Mouse (Mus musculus) cerebellum, adult 9-11 months (tissue): ENCODE data around the gene Tbk1.
A peak's percentile ranks its signal among the peaks of the same experiment; 100 is the strongest.

Experiments used
- DNase-seq: peaks from one replicate; pipeline ENCODE4 v3.0.0; 2022

The Tbk1 gene

DNA sequence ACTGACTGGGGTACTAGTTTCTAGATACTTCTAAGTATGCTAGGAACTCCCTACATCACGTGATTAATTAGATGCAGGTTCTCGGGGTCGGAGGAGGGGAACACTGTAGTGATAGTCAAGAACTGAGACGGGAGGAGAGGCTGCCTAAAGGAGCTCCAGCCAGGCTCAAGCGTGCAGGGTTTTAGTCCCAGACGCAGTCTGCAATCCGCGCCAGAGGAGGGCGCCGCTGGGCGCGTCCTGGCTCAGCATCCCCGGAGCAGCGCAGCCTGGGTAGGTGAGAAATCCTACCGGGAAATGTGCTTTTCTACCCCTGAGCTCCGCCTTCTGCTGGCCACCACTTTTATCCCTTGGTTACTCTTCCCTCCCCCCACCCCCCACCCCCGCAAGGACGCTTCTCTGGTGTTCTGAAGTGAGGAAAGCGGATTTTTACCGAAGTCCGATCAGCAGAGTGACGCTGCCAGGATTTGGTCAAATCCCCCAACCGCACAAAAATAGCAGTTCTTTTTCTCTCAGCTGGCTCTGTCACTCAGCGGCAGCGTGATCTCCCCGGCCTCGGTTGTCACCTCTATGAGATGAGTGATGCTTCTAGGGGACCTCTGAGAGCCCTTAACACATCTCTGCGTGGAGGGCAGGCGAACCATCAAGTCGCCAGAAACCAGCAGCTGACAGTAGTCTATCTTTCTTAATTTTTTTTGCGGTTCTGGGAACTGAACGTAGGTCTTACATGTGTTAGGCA is 53.3 kb downstream of the Tbk1 start:
- peak; percentile 51 for DNase-seq

DNA sequence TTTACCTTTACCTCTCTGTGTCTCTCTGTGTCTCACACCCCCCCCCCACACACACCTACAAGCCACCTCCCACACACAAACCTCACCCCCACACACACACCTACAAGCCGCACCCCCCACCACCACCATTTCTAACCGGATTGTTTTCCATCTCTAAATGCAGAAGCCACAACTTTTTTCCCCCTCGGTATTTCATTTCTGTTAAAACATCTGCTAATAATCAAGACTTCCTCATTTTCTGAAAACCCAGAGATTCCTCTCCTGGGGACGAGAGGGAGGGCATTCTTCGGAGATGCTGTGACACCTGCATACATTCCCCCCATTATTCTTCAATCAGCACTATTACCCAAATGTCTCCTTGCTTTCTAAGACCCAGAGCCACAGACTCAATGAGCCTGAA is 55.0 kb downstream of the Tbk1 start:
- no peak for DNase-seq

DNA sequence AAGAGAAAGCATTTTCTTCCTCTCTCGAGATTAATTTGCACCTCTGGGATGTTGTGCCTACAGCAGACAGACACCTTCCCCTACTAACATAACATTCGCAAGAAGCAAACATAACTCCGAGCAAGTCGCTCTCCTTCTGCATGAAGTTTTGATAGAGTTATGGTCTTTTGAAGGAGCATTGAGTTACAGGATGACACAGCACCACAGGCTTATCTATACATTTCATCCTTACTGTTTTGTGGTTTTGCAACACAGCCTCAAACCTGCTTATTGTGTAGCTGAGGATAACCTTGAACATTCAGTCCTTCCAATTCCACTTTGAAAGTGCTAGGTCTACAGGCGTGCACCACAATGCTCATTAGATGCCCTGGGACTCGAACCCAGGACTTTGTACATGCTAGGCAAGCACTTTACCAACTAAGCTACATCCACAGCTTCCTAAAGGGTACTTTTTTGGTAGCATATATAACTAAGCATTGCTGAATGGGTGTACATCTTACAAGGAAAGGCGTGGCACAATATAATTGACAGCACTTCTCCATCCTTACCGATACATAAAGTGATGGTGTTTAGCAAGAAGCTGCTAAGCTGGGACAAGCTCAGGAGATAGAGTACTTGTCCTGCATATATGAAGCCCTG is 56.1 kb downstream of the Tbk1 start:
- no peak for DNase-seq

DNA sequence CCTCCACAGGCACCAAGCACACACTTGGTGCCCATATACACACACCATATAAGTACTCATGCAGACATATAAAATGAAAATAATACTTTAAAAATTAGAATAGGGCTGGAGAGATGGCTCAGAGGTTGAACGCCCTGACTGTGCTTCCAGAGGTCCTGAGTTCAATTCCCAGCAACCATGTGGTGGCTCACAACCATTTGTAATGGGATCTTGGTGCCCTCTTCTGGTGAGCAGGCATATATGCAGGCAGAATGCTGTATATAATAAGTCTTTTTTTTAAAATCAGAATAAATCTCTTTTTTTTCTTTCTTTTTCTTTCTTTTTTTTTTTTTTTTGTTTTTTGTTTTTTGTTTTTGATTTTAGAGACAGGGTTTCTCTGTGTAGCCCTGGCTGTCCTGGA is 57.3 kb downstream of the Tbk1 start:
- DNase-seq = no peak

DNA sequence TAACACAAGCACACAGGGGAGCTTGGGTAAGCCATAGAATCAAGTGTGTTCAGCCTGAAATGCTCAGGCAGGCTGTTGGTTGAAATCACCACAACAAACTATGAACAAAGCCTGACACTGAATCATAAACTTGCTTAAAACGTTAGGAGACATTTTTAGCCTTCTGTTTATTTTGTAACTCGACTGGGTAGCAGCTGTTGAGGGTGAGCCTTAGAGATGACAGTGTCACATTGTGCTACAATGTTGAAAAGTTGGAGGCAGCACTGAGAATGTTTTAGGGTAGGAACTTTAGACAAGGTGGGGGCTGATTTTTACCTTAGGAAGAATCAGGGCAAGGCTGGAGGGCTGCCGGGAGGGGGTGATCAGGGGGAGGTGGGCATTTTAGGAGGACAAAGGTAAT is 58.1 kb downstream of the Tbk1 start:
- DNase-seq = no peak

DNA sequence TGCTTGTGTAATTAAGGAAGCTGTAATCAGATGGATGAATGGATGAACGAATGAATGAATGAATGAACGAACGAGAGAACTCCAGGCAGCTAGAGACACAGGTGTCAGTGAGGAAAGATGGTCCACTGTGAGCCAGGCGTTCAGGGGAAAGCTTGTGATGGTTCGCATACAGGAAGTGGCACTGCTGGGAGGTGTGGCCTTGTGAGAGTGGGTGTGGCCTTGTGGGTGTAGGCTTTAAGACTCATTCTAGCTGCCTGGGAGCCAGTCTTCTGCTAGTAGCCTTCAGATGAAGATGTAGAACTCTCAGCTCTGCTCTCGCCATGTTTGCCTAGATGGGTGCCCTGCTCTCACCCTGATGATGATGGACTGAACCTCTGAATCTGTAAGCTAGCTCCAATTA is 59.5 kb downstream of the Tbk1 start:
- DNase-seq = no peak

DNA sequence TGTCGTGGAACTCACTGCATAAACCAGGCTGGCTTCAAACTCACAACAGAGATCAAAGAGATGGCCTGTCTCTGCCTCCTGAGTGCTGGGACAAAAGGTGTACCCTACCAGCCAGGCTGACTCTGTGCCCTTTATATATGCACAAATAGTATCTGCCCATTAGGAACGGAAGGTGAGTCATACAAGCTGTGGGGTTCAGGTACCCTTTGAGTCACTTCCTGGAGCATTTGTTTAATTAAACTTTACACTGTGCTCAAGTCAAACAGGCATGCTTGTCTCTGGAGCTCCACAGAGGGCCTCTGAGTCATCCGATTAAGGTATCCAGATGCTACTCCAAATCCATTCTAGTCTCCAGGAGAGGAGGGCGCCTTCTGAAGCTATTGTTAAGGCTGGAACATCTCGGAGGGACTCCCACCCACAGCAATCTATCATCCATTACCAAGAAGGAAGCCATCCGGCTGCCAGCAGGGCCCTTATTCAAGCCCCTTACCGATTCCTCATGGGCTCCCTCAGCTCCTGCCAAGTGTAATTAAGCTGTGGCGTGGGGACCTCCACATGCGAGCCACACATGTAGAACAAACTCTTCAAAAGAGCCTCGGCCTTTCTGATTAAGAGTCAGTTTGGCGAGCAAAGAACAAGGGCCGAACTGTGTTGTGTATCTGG is 65.5 kb downstream of the Tbk1 start:
- DNase-seq = no peak

DNA sequence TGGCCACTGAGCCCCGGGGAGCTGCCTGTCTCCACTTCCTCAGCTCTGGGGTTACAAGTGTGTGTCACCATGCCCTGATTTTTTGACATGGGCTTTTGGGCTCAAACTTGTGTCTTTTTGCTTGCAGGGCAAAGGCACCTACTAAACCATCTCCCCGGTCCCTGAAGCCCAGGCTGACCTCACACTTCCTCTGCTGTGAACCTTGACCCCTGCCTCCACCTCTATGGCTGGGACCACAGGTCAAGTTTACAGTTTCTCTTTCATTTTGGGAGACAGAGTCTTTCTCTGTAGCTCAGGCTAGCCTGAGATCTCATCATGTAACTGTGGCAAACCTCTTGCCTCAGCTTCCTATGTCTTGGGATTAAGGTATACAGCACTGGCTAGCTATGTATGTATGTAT is 66.9 kb downstream of the Tbk1 start:
- DNase-seq = no peak

DNA sequence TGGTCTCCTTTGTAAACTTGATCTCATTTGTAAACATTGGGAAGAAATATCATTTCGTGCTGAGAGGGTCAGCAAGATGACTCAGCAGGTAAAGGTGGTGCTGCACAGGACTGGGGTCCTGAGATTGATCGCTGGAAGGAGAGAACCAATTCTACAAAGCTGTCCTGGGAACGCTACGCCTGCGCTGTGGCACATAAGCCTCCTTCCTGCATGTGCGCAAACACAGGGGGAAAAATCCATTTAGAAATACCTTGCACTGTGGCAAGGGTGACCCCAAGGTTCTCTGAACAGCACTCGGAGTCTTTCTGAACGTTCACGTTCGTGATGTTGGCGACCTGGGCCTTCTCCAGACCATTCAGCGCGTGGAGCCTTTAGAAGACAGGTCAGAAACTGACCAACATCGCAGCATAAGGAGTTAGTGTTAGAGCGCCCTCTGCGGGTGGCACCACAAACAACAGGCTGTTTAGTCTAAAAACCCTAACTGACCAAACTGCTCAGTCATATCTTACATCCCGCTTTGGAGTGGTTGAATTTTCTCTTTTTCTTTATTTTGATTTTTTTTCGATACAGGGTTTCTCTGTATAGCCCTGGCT is 70.5 kb downstream of the Tbk1 start:
- DNase-seq = peak; percentile 71

DNA sequence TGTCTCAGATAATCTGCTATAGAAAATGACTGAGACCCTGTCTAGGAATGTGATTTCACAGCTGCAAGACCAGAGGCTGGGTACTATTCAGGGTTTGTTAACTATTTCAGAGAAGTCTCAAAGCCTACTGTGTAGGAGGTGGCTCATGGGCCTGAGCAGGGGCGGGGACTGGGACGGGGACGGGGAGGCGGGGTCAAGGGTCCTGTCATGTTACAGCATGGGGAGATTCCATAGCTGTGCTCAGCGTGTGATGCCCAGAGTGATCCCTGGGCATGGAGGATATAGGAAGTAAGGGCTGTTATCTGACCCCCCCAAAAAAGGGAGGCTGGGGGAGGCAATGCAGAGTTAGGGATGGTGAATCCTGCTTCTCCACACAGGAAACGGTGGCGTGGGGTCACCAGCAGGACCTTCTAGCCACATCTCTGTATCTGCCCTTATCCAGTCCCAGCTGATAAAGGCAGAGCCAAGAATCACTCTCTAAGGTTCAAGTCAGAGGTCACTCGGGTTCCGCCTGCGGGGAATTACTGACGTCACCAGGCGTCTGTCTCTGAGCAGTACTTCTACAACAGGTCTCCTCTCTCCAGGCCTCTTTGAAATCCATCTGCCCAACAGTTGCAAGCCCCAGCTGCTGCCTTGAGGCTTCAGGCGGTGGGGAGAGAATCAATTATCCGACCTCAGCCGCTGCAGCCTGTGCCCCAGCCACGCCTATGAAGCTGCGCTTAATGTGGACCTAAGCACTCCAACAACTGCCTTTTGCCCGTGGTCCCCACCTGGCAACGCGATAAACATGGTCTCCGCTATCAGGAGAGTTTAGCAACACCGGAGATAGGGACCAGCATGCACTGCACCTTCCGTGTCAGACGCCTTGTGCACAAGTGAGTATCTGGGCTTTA is 76.6 kb downstream of the Tbk1 start:
- DNase-seq = no peak

DNA sequence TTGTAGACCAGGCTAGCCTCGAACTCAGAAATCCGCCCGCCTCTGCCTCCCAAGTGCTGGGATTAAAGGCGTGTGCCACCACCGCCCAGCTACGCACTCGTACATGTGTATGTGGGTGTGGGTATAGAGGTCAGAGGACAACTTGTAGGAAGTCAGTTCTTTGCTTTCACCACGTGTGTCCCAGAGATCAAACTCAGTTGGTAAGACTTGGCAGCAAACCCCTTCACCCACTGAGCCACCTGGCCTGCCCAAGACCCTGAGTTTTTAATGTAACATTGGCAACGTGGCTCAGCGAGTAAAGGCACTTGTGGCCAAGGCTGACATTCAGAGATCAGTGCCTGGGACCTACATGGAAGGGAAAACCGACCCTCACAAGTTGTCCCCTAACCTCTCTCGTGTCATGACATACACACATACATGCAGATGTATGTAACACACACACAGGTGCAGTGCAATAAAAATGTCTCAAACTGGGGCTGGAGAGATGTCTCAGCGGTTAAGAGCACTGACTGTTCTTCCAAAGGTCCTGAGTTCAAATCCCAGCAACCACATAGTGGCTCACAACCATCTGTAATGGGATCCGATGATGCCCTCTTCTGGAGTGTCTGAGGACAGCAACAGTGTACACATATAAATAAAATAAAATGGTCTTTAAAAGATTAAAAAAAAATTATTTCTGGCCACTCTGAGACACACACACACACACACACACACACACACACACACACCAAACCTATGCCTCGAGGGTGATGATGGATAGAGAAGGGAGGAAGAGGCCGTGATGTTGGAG is 78.6 kb downstream of the Tbk1 start:
- DNase-seq = no peak

DNA sequence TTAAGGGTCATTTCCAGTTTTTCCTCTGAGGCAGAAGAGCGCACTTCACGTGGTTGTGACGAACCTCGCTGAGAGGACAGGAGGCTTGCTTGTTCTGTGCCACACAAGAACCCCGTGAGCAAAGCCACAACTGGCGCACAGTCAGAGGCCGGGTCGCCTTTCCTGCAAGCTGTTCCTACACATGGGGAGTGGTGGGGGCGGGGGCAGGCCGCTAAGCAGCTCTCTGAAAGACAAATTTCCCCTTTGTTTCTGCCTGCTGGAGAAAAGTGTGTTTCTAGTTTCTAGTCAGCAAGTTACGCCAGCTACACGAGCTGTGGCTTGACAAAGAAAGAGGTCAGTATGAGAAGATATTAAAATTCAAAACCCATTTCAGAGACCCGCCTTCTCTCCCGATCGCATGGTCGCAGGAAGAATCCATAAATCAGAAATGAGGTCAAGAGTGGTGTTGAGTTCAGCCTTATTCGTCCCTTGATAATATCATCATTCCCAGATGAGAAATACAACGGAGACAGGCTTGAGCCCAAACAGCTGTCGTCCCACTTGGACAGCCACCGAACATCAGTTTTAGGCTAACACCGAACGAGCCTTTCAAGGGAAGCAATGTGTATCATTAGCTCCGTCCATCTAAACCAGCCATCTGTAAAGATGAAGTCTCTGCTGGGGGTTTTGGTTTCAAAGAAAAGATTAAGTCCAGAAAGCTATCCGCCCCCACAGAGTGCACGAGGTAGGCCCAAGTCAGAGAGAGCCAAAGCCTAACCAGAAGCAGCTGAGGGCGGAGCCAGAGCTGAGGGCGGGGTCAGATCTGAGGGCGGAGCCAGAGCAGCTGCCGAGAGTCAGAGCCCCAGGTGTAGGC is 79.6 kb downstream of the Tbk1 start:
- peak; percentile 36 for DNase-seq

DNA sequence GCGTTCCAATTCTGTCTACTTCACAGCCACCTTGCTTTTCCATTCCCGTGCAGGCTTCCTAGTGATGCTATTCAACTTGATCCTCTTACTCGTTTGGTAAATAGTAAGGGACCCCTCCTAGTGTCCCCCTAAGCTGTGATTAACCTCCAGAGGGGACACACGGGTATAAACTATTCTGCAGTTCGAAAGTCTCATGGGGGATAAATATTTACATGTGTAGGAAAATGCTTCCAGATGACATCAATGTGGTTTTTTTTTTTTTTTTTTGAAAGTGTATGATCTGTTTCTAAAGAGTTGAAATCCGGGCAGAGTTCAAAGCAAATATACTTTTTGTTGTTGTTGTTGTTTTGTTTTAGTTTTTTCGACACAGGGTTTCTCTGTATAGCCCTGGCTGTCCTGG is 80.7 kb downstream of the Tbk1 start:
- no peak for DNase-seq

DNA sequence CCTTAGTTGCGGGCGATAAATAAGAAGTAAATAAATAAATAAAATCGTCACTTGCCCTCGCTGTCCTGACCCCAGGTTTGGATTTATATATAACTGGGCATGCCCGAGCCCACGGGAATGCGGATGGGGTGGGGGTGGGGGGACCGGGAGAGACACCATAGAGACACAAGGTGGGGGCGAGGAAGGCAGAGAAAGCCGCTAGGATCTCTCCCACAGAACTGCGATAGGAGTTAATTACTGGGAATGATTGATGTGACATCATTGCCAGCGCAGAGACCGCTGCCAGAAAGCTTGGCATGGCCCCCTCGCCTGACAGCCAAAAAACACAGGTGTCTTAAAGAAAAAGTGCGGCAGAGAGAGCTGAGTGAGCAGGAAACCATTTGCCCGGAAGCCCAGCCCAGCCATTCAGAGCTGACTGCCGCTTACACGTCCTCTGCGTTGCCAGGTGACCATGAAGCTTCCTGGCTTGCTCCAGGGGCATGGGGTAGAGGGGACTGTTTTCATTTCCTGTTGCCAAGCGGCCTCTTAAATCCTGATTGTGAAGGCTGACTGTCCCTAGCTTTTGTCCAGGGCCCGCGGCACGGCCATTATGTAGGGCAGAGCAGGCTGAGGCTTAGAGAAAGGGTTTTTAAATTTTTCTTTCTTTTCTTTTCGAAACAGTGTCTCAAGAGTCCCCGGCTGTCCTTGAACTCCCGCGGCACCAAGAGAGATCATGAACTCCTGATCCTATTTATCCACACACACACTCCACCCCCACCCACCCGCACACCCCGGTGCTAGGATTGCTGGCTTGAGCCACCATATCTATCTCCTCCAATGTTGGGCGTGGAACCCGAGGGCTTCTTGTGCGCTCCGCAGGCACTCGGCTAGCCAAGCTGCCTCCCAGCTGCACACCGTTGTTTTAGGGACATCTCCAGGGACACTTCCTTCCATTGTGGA is 81.3 kb downstream of the Tbk1 start:
- DNase-seq = peak; percentile 82

DNA sequence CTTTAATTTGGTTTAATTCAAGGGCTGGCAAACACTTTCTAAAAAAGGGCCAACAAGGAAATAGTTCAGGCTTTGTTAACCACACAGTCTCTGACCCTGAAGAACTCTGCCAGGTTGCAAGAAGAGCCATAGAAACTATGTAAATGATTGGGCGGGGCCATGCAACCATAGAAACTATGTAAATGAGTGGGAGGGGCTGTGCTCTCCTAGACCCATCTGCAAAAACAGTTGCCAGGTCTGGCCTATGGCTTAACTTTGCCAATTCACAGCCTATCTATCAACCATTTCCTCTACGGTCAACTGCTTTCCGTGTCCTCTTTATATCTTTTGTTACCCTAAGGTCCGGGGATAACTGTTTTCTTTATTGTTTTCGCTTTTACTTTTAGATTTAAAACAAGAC is 85.4 kb downstream of the Tbk1 start:
- no peak for DNase-seq

DNA sequence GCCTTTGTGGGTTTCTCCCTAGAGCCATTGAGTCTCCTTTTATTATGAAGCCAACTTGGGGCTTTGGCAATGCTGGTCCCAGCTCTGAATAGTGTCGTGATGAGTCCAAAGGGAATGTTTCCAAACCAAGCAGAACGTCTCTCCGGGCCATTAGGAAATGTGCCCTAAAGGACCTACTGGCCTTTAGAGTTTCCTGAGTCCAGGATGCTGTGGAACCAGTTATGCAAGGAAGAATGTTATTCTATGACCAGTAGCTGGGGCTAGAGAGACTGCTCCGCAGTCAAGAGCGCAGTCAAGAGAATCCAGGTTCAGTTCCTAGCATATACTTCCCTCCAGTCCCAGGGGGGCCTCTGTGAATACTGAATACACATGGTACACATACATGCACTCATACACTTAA is 86.6 kb downstream of the Tbk1 start:
- DNase-seq = no peak

DNA sequence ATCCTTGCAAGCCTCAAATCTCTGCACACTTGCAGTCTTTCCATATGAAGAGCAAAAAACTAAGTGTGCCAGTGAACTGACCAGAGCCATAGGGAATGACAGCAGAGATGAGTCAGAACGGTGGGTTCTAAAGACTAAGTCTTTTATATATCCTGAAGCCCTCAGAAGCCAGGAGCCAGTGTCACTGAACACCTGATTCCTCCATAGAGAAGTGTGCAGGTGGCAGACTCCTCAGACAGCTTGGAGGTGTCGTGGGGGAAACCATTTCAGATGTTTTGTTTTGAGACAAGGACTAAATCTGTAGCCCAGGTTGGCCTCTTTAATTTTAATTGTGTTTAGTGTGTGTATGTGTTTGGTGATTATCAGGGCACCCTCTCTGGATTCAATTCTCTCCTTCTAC is 87.5 kb downstream of the Tbk1 start:
- DNase-seq = no peak

DNA sequence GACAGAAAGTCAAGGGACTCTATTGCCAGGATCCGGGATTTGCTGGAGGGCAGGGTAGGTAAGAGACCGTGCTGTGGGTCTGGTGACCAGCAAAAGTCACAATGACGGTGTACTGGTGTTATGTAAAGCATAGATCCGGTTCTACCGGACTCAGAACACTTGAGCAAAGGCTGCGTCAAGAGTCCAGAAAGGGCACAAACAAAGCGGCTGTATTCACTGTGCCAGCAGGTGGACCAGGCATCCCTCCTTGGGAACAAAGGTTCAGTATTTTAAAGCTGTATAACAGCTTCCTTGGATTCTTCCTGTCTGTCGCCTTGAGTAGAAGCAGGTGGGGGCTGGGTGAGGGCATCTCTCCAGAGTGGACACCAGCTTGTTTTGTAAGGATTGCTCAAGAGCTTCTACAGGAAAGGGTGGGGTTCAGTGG is 88.1 kb downstream of the Tbk1 start:
- DNase-seq = no peak

DNA sequence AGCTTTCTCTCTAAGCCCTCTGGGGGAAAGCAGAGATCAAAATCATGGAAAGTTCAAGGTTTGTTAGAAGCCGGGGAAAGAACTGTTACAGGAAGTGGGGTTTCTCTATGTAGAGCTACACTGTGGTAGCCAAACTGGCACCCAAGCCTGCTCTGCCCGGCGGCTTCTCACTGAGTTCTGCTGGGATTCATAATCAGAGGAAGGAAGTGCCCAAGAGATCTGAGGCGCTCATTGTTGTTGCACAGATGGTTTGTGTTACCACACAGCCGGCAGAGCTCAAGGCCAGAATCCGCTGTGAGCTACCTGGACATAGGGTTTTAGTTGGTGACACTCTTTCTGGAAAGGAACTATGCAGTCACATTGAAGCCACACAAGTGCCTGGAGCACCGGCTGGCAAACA is 88.6 kb downstream of the Tbk1 start:
- no peak for DNase-seq

DNA sequence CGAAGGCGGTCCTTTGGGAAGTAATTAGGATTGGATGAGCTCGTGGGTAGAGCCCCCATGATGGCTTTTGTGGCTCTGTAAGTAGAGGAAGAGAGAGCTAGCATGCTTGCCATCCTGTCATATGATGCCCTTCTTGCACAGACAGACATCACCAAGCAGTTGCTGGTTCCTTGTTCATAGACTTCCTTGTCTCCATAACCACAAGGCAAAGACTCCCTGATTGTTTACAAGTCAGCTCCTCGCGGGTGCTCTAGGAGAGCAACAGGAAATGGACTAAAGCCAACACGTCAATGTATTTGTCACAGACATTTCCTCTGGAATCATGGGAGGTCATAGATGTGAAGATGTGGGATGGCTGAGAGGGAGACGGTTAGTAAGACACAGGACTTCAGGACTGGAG is 90.0 kb downstream of the Tbk1 start:
- no peak for DNase-seq
